Mouse (Mus musculus): Measurements from ENCODE around the gene Hemgn.

- TF ChIP-seq POLR2A (IDR thresholded peaks at IDR 0.05; ENCODE audit: insufficient read depth, low read depth, low read length) (no peak), CTCF (IDR thresholded peaks at IDR 0.05; ENCODE audit: insufficient read depth, low read depth, low read length) (no peak)
Observed at GRCm38 (mm10) chr4:46452855-46453719, 39.8 kb upstream of the Hemgn start.
